Comparison of ENCODE assay signal across 23 mouse cellular contexts in genomic region chr16:9588431-9588830, GRCm38 (mm10).
A peak's percentile ranks its signal among the peaks of the same experiment; 100 is the strongest.
DNase-seq lines count a peak whose midpoint lies in the region; ATAC-seq and TF ChIP-seq lines count a peak whose summit lies in the region.
"Had no signal": no experiment of that assay in that cellular context is flagged by ENCODE, and none has a peak within 500 bp of the region (broad histone marks: within the 10 kb centered on the region; RNA-seq: fewer than 3 reads in every experiment).

No protein-coding gene starts in this region.

- no peaks in the 10 kb centered on the region for H3K9me3 ChIP-seq in liver, postnatal 0 days (ENCODE audit: low read length)
- H3K9me3 ChIP-seq: embryonic facial prominence, embryonic 13.5 days; forebrain, embryonic 12.5 days; G1E; heart, embryonic 10.5 days; hindbrain, embryonic 12.5 days had no signal

- H3K4me1 ChIP-seq in liver, postnatal 0 days (ENCODE audit: insufficient read depth) = no peaks in the 10 kb centered on the region
- H3K4me1 ChIP-seq: embryonic facial prominence, embryonic 13.5 days; forebrain, embryonic 12.5 days; heart, embryonic 10.5 days; hindbrain, embryonic 12.5 days had no signal

- no peaks in the 10 kb centered on the region for H3K27me3 ChIP-seq in liver, postnatal 0 days (ENCODE audit: insufficient read depth, low read length)
- H3K27me3 ChIP-seq: embryonic facial prominence, embryonic 13.5 days; forebrain, embryonic 12.5 days; hindbrain, embryonic 12.5 days had no signal

- WGBS in liver, postnatal 0 days (ENCODE audit: insufficient replicate concordance) = 48% methylated on average over 3 of the region's 3 CpGs

- H3K4me2 ChIP-seq in liver, postnatal 0 days (ENCODE audit: low read depth, low read length) = no peak overlapping the region
- H3K4me2 ChIP-seq: embryonic facial prominence, embryonic 13.5 days; forebrain, embryonic 12.5 days; hindbrain, embryonic 12.5 days had no signal

- no peak for TF ChIP-seq EP300 in liver, postnatal 0 days (IDR thresholded peaks at IDR 0.05; ENCODE audit: low read depth)

- peak; percentile 5 for DNase-seq in adrenal gland, adult 2 months
- no peak for DNase-seq in adrenal gland, adult (ENCODE audit: inconsistent age in 2 of 2, low spot score in 1 of 2)
- DNase-seq in cerebellum, postnatal 14 days = peak; percentile 17 to 28
- peak; percentile 2 to 10 for DNase-seq in kidney, postnatal 4 days
- DNase-seq in kidney, postnatal 10 days = no peak
- DNase-seq in liver, postnatal 0 days = peak; percentile 16
- DNase-seq in liver = no peak
- DNase-seq: adrenal gland, postnatal 14 days; B cell, adult 2 months; cerebellum, adult 8-10 months; gastrocnemius, postnatal 10 days; heart, adult 18-20 months; heart, postnatal 10 days; heart, postnatal 4 days had no signal

- TF ChIP-seq CTCF in liver, postnatal 0 days (IDR thresholded peaks at IDR 0.05; ENCODE audit: low read depth) = no peak

- H3K9ac ChIP-seq in liver, postnatal 0 days (replicated peaks) = no peak overlapping the region
- H3K9ac ChIP-seq: embryonic facial prominence, embryonic 13.5 days; forebrain, embryonic 12.5 days; hindbrain, embryonic 12.5 days had no signal

- H3K36me3 ChIP-seq in liver, postnatal 0 days (replicated peaks; ENCODE audit: insufficient read depth, low read length) = no peaks in the 10 kb centered on the region
- H3K36me3 ChIP-seq: embryonic facial prominence, embryonic 13.5 days; forebrain, embryonic 12.5 days; G1E; heart, embryonic 10.5 days; hindbrain, embryonic 12.5 days had no signal

- H3K4me3 ChIP-seq in liver, postnatal 0 days (ENCODE audit: low read depth, low read length) = no peak overlapping the region
- H3K4me3 ChIP-seq: embryonic facial prominence, embryonic 13.5 days; forebrain, embryonic 12.5 days; heart, embryonic 10.5 days; hindbrain, embryonic 12.5 days had no signal

- no peak for ATAC-seq in cerebellum, adult (ENCODE audit: insufficient number of reproducible peaks, low FRiP score, low TSS enrichment)
- ATAC-seq in liver, postnatal 0 days = peak; percentile 40; the same call in 1 of the 2 replicates
- ATAC-seq: CD4-positive, CD25-positive, alpha-beta regulatory T cell, adult 4 months; forebrain, embryonic 16.5 days; hindbrain, embryonic 16.5 days had no signal

- no peak overlapping the region for H3K27ac ChIP-seq in liver, postnatal 0 days (ENCODE audit: low read depth)
- H3K27ac ChIP-seq: embryonic facial prominence, embryonic 13.5 days; forebrain, embryonic 12.5 days; heart, embryonic 10.5 days; hindbrain, embryonic 12.5 days had no signal

Comparison
In these comparisons a context has a peak if more than half of its experiments do, and no peak if none do; other contexts are left out.
1. DNase-seq: peak in adrenal gland, adult 2 months (single experiment), cerebellum, postnatal 14 days (2 of 2), kidney, postnatal 4 days (2 of 2) and liver, postnatal 0 days (single experiment); none in adrenal gland, adult (0 of 2), kidney, postnatal 10 days (single experiment) and liver (single experiment).